Mouse (Mus musculus): ENCODE measurements around the gene Irak2.

GRCm38 (mm10) chr6:113644808-113645207 lies 6.5 kb downstream of the Irak2 start:
- TF ChIP-seq CTCF (IDR thresholded peaks at IDR 0.05; ENCODE audit: low read depth, low read length) = no peak
- no peak for TF ChIP-seq POLR2A (IDR thresholded peaks at IDR 0.05; ENCODE audit: borderline replicate concordance, low read depth, low read length)

All from bone marrow macrophage, adult 2 months (primary cell).